Mouse (Mus musculus): ENCODE measurements around the gene Myo1d. TPM values are rescaled to one million over a fixed set of nuclear protein-coding genes. Genes with fewer than 3 reads are reported as not detected.

Myo1d gene
- polyA plus RNA-seq, 1 experiment from 2014 or later, result 9.3 TPM

DNA sequence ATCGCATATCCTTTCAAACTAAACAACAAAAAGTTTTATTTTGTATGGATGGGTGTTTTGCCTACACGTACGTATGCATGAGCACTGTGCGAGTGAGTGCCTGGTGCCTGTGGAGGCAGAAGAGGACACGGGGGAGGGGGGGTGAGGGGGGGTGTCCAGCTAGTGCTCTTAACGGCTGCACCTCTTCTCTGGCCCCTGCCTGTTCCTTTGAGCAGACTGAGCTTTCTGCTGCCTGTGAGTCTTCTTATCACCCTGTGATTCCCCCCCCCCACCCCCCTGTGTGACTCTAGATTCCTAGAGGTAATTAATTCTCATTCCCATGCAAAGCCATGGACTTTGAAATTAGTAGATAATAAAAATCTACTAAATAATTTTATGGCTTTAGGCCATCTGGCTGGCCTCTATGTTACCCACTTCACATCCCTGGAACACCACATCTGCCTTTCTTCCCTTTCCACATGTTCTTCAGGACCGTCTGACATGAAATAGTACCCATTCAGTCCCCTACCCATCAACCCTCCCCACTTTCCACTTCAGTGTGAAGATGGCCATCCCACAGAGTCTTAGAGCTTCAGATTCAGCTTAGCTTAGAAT, 9.9 kb upstream of the Myo1d start:
- ATAC-seq (replicated peaks; ENCODE audit: low FRiP score), result no peak

DNA sequence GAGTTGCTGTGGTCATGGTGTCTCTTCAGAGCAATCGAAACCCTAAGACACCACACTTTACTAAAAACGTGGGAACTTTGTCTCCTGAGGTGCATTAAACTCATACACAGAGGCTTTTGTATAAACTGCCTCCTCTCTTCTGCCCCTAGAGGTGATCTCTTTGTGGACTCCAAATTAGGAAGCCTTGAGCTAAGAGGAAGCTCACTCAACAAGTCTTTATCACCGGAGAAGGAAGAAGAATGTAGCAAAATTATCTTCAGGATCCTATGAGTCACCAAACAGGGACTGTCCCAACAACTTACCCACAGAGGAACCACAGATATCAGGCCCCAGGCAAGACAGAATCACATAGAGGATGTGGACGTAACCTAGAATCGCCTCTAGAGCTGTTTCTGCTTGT, 5.8 kb upstream of the Myo1d start:
- WGBS, result 55% methylated on average over 5 of the region's 5 CpGs

More for the DNA sequence above, 9.9 kb upstream of the Myo1d start:
- Histone ChIP-seq H3K27me3 (replicated peaks; ENCODE audit: control insufficient read depth, insufficient read depth, low read length) (no peaks in the 10 kb centered on the region), H3K4me3 (ENCODE audit: low read depth, low read length) (no peak overlapping the region), H3K4me1 (replicated peaks; ENCODE audit: control insufficient read depth, insufficient read depth, low read length) (peaks cover 22% of the 10 kb centered on the region), H3K9me3 (ENCODE audit: control insufficient read depth, low read length) (no peaks in the 10 kb centered on the region), H3K9ac (ENCODE audit: low read depth, low read length) (no peak overlapping the region), H3K4me2 (no peak overlapping the region), H3K36me3 (ENCODE audit: control insufficient read depth, insufficient read depth, low read length) (no peaks in the 10 kb centered on the region), H3K27ac (ENCODE audit: low read depth, low read length) (no peak overlapping the region; the same call in 1 of the 2 replicates)
- 65% methylated on average over 7 of the region's 7 CpGs for WGBS
- DNase-seq (ENCODE audit: low spot score), result no peak

GRCm38 (mm10) chr11:80784294-80784743, 4.5 kb upstream of the Myo1d start:
- DNase-seq (ENCODE audit: low spot score) (peak; percentile 48), ATAC-seq (replicated peaks; ENCODE audit: low FRiP score) (peak; percentile 75)
- Histone ChIP-seq H3K4me3 (ENCODE audit: low read depth, low read length) (no peak overlapping the region), H3K4me1 (replicated peaks; ENCODE audit: control insufficient read depth, insufficient read depth, low read length) (peaks cover 25% of the 10 kb centered on the region), H3K27me3 (replicated peaks; ENCODE audit: control insufficient read depth, insufficient read depth, low read length) (no peaks in the 10 kb centered on the region), H3K4me2 (peak overlapping the region; percentile 64), H3K9ac (ENCODE audit: low read depth, low read length) (peak overlapping the region; percentile 54; the same call in 1 of the 2 replicates), H3K27ac (ENCODE audit: low read depth, low read length) (peak overlapping the region; percentile 98), H3K36me3 (ENCODE audit: control insufficient read depth, insufficient read depth, low read length) (no peaks in the 10 kb centered on the region), H3K9me3 (ENCODE audit: control insufficient read depth, low read length) (no peaks in the 10 kb centered on the region)
- WGBS, result 5% methylated on average over 3 of the region's 3 CpGs

More for the DNA sequence above, 5.8 kb upstream of the Myo1d start:
- Histone ChIP-seq H3K4me2 (no peak overlapping the region), H3K4me3 (ENCODE audit: low read depth, low read length) (no peak overlapping the region), H3K36me3 (ENCODE audit: control insufficient read depth, insufficient read depth, low read length) (no peaks in the 10 kb centered on the region), H3K27me3 (replicated peaks; ENCODE audit: control insufficient read depth, insufficient read depth, low read length) (no peaks in the 10 kb centered on the region), H3K27ac (ENCODE audit: low read depth, low read length) (peak overlapping the region; percentile 98), H3K9ac (ENCODE audit: low read depth, low read length) (no peak overlapping the region), H3K4me1 (replicated peaks; ENCODE audit: control insufficient read depth, insufficient read depth, low read length) (peaks cover 32% of the 10 kb centered on the region), H3K9me3 (ENCODE audit: control insufficient read depth, low read length) (no peaks in the 10 kb centered on the region)
- DNase-seq (ENCODE audit: low spot score) (no peak), ATAC-seq (replicated peaks; ENCODE audit: low FRiP score) (no peak; the same call in 1 of the 2 replicates)

DNA sequence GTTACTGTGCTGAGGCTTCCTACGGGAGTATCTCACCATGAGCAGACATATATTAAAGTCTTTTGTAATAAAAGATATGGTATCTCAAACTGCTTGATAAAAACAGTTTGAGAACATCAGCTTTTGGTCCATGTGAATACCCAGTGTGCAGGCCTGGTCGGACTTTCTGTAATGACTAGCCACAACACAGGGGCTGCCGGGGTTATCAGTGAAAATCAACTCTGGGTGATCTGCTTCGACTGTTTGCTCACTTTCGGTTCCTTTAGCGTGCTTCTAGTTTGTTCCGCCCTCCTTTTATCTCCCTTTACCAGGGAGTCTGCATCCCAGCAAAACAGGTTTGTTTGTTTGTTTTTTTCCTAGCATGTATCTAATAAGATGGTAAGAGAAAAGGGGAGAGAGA, 3.6 kb upstream of the Myo1d start:
- ATAC-seq (replicated peaks; ENCODE audit: low FRiP score), result 0 out of 2 replicates have a peak, but pooled peaks have one; percentile 19
- DNase-seq (ENCODE audit: low spot score), result no peak
- Histone ChIP-seq H3K4me2 (peak overlapping the region; percentile 64), H3K4me1 (replicated peaks; ENCODE audit: control insufficient read depth, insufficient read depth, low read length) (peaks cover 25% of the 10 kb centered on the region), H3K9me3 (ENCODE audit: control insufficient read depth, low read length) (no peaks in the 10 kb centered on the region), H3K27ac (ENCODE audit: low read depth, low read length) (peak overlapping the region; percentile 98), H3K9ac (ENCODE audit: low read depth, low read length) (peak overlapping the region; percentile 2; the same call in 1 of the 2 replicates), H3K27me3 (replicated peaks; ENCODE audit: control insufficient read depth, insufficient read depth, low read length) (no peaks in the 10 kb centered on the region), H3K36me3 (ENCODE audit: control insufficient read depth, insufficient read depth, low read length) (no peaks in the 10 kb centered on the region), H3K4me3 (ENCODE audit: low read depth, low read length) (no peak overlapping the region)
- WGBS, result 24% methylated on average over 7 of the region's 7 CpGs

DNA sequence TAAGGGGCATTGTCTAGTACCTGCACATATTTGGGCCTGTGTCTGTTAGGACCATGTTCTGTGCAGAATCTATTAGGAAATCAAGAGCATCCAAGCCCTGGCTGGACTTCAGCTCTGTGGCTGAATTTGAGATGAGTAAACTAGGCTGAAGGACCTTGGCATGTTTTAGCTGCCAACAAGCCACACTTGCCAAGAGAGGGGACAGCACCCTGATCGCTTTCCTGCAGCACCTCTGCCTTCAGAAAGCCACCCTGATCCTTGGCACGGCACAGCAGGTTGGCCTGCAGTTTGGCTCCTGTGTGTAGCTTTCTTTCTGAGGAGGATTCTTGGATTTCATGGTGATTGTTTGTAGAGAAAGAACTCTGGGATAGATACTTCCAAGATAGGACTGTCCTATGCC, 1.7 kb upstream of the Myo1d start:
- Histone ChIP-seq H3K36me3 (ENCODE audit: control insufficient read depth, insufficient read depth, low read length) (no peaks in the 10 kb centered on the region), H3K9ac (ENCODE audit: low read depth, low read length) (no peak overlapping the region), H3K27ac (ENCODE audit: low read depth, low read length) (no peak overlapping the region), H3K4me3 (ENCODE audit: low read depth, low read length) (no peak overlapping the region), H3K4me2 (no peak overlapping the region), H3K9me3 (ENCODE audit: control insufficient read depth, low read length) (no peaks in the 10 kb centered on the region), H3K4me1 (replicated peaks; ENCODE audit: control insufficient read depth, insufficient read depth, low read length) (peaks cover 25% of the 10 kb centered on the region), H3K27me3 (replicated peaks; ENCODE audit: control insufficient read depth, insufficient read depth, low read length) (no peaks in the 10 kb centered on the region)
- 97% methylated on average over 2 of the region's 2 CpGs for WGBS
- no peak for ATAC-seq (replicated peaks; ENCODE audit: low FRiP score)
- DNase-seq (ENCODE audit: low spot score), result no peak

- DNase-seq (ENCODE audit: low spot score) (no peak), ATAC-seq (replicated peaks; ENCODE audit: low FRiP score) (no peak; the same call in 1 of the 2 replicates)
- Histone ChIP-seq H3K9me3 (ENCODE audit: control insufficient read depth, low read length) (no peaks in the 10 kb centered on the region), H3K9ac (ENCODE audit: low read depth, low read length) (peak overlapping the region; percentile 79), H3K27ac (ENCODE audit: low read depth, low read length) (no peak overlapping the region), H3K36me3 (ENCODE audit: control insufficient read depth, insufficient read depth, low read length) (no peaks in the 10 kb centered on the region), H3K4me2 (peak overlapping the region; percentile 97), H3K4me1 (replicated peaks; ENCODE audit: control insufficient read depth, insufficient read depth, low read length) (peaks cover 9% of the 10 kb centered on the region), H3K27me3 (replicated peaks; ENCODE audit: control insufficient read depth, insufficient read depth, low read length) (no peaks in the 10 kb centered on the region), H3K4me3 (ENCODE audit: low read depth, low read length) (peak overlapping the region; percentile 77)
- WGBS, result 5% methylated on average over 18 of the region's 18 CpGs
Measured at GRCm38 (mm10) chr11:80778916-80779526, 804 bp downstream of the Myo1d start.

DNA sequence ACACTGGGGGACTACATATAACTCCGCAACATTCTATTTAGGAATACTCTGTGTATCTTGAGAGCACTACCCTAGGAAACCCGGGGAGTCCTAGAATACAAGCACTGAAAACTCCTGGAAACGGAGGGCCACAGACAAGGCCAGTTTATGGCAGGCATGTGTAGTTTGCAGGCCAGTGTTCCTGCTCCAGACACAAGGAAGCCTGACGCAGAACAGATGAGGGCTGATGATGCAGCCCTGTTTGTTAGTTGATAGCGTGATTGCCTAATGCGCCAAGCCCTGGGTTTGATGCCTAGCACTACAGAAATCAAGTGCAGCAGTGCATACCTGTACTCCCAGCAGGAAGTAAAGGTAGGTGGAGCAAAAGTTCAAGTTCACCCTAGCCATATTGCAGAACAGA, 1.7 kb downstream of the Myo1d start:
- Histone ChIP-seq H3K27ac (ENCODE audit: low read depth, low read length) (no peak overlapping the region), H3K9me3 (ENCODE audit: control insufficient read depth, low read length) (no peaks in the 10 kb centered on the region), H3K4me2 (no peak overlapping the region), H3K27me3 (replicated peaks; ENCODE audit: control insufficient read depth, insufficient read depth, low read length) (no peaks in the 10 kb centered on the region), H3K9ac (ENCODE audit: low read depth, low read length) (no peak overlapping the region), H3K4me1 (replicated peaks; ENCODE audit: control insufficient read depth, insufficient read depth, low read length) (peaks cover 5% of the 10 kb centered on the region), H3K36me3 (ENCODE audit: control insufficient read depth, insufficient read depth, low read length) (no peaks in the 10 kb centered on the region), H3K4me3 (ENCODE audit: low read depth, low read length) (no peak overlapping the region)
- DNase-seq (ENCODE audit: low spot score), result no peak
- WGBS, result 65% methylated on average over 6 of the region's 6 CpGs
- ATAC-seq (replicated peaks; ENCODE audit: low FRiP score), result no peak

DNA sequence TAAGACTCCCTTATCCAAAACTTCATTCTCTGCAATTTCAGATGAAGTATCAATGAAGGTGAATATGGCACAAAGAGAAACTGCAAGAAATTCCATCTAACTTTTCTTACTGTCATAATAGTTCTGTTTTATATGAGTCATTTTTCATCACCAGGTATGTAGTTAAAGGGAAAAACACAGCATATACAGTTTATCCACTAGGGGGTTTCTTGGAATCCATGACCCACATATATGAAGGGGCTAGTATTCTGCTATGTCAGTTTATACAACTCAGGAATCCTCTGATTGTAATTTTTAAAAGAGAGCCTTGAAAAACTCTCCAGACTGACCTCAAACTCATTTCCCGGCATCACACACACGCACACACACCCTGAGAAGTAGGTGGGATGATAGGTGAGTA, 2.1 kb downstream of the Myo1d start:
- Histone ChIP-seq H3K27me3 (replicated peaks; ENCODE audit: control insufficient read depth, insufficient read depth, low read length) (no peaks in the 10 kb centered on the region), H3K9ac (ENCODE audit: low read depth, low read length) (no peak overlapping the region), H3K27ac (ENCODE audit: low read depth, low read length) (no peak overlapping the region), H3K36me3 (ENCODE audit: control insufficient read depth, insufficient read depth, low read length) (no peaks in the 10 kb centered on the region), H3K4me1 (replicated peaks; ENCODE audit: control insufficient read depth, insufficient read depth, low read length) (peaks cover 2% of the 10 kb centered on the region; the same call in 1 of the 2 replicates), H3K9me3 (ENCODE audit: control insufficient read depth, low read length) (no peaks in the 10 kb centered on the region), H3K4me2 (no peak overlapping the region), H3K4me3 (ENCODE audit: low read depth, low read length) (no peak overlapping the region)
- 81% methylated on average over 2 of the region's 2 CpGs for WGBS
- DNase-seq (ENCODE audit: low spot score), result no peak
- no peak for ATAC-seq (replicated peaks; ENCODE audit: low FRiP score)

GRCm38 (mm10) chr11:80775535-80775934, 4.3 kb downstream of the Myo1d start:
- WGBS, result 75% methylated on average over 3 of the region's 3 CpGs
- Histone ChIP-seq H3K27me3 (replicated peaks; ENCODE audit: control insufficient read depth, insufficient read depth, low read length) (no peaks in the 10 kb centered on the region), H3K9ac (ENCODE audit: low read depth, low read length) (no peak overlapping the region), H3K36me3 (ENCODE audit: control insufficient read depth, insufficient read depth, low read length) (no peaks in the 10 kb centered on the region), H3K4me2 (no peak overlapping the region), H3K9me3 (ENCODE audit: control insufficient read depth, low read length) (no peaks in the 10 kb centered on the region), H3K4me3 (ENCODE audit: low read depth, low read length) (no peak overlapping the region), H3K27ac (ENCODE audit: low read depth, low read length) (no peak overlapping the region), H3K4me1 (replicated peaks; ENCODE audit: control insufficient read depth, insufficient read depth, low read length) (peaks cover 2% of the 10 kb centered on the region; the same call in 1 of the 2 replicates)
- ATAC-seq (replicated peaks; ENCODE audit: low FRiP score) (no peak), DNase-seq (ENCODE audit: low spot score) (no peak)

Measured in liver, embryonic 11.5 days (tissue).